Mouse (Mus musculus) T-cell, adult 66 days (primary cell): ENCODE measurements around the gene Tas2r130. TPM values are rescaled to one million over a fixed set of nuclear protein-coding genes. Genes with fewer than 3 reads are reported as not detected.

ENCODE experiments used
- total RNA-seq, 2 experiments: library from RNA; stranded (reverse); gene quantifications; 3 replicates in 1 of 2; 4 replicates in 1 of 2; pipeline ENCODE4 v1.2.4; 2023

The Tas2r130 gene
- total RNA-seq: not detected

DNA sequence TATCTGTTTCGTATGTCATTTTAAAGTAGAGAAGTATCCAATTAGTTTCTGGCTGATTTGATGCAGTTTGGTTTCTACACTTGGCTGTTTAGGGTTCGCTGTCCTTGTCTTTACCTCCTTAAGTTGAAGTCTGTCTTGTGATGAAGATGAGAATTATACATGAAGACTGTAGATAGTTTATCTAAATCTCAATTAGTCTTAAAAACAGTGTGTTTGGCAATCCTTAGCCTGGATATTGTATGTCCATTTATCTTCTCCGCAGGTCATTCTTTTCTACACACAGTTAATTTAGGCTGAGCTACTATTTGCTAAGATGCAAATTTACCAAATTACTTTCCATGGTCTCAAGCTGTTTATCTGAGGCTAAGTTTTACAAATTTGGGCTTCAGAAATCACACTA is at the start of gene Tas2r130:
TSS of gene Tas2r130 (minus strand) at position 101 of the 400 bp plus-strand sequence.

DNA sequence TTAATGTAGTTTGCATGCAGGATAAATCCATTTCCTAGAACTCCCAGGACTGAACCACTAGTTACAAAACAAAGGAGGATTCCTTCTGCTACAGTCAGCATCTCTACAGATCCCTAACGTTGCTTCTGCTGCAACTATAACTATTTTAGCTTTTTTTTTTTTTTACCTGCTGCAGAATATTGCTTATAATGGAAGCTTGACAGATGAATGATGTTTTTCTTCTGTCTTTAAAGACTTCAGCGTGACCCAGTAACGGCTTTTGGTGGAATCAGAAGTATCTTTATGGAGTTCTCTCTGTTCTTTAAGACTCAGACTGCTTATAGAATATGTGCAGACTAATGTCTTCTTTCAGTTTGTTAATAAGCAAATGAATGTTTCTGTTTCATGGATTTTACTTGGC is 48.1 kb upstream of the Tas2r130 start, which contains the start of gene Tas2r106:
TSS of gene Tas2r106 (minus strand) at position 101 of the 400 bp plus-strand sequence.

DNA sequence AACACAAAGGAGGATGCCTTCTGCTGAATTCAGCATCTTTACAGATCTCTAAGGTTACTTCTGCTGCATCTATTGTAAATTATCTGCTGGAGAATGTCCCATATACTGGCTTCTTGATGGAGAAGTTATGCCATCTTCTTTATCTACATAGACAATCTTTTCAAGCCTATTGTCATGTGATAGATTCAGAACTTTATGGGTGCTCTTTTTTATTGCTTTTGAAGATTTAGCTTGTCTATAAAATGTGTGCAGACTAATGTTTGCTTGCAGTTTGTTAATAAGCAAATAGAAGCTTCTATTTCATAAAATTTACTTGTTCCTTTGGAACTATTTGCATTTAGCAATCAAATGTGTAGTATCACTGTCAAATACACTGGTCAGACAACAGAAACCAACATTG is 29.3 kb upstream of the Tas2r130 start, which contains the start of gene Tas2r107:
TSS of gene Tas2r107 (minus strand) at position 101 of the 400 bp plus-strand sequence.

Other genes starting within 250 kb of the Tas2r130 start
- gene Ybx3, start 242.4 kb downstream of the Tas2r130 start, total RNA-seq: 10 to 100 TPM; 24.6 to 37.9 TPM
- gene 5430401F13Rik, start 144.5 kb downstream of the Tas2r130 start, total RNA-seq: not detected
- gene Gm6619, start 144.5 kb downstream of the Tas2r130 start, total RNA-seq: not detected
- not detected for gene Tas2r107, start 29.2 kb upstream of the Tas2r130 start, total RNA-seq
- not detected for gene Tas2r106, start 48.0 kb upstream of the Tas2r130 start, total RNA-seq
- gene Tas2r104, start 54.8 kb upstream of the Tas2r130 start, total RNA-seq: not detected
- gene Tas2r105, start 56.6 kb upstream of the Tas2r130 start, total RNA-seq: not detected
- not detected for gene Tas2r114, start 59.2 kb upstream of the Tas2r130 start, total RNA-seq